Mouse (Mus musculus) neural tube, embryonic 10.5 days (tissue): Measurements from ENCODE around the gene Gramd4.

Experiments
- DNase-seq: peaks from one replicate; pipeline ENCODE4 v3.0.0-alpha.2; 2017; ENCODE audit warnings: low spot score; ENCODE audit errors: extremely low spot score

The Gramd4 gene

GRCm38 (mm10) chr15:86057413-86057812 is at the start of gene Gramd4:
TSS of gene Gramd4 (plus strand) at chr15:86057695.
- no peak for DNase-seq

GRCm38 (mm10) chr15:86013130-86013529 is 44.4 kb upstream of the Gramd4 start:
- no peak for DNase-seq

GRCm38 (mm10) chr15:86013656-86014055 is 43.8 kb upstream of the Gramd4 start:
- no peak for DNase-seq

GRCm38 (mm10) chr15:86015026-86015425 is 42.5 kb upstream of the Gramd4 start:
- no peak for DNase-seq

- no peak for DNase-seq
These were observed 41.5 kb upstream of the Gramd4 start for GRCm38 (mm10) chr15:86015860-86016541.

GRCm38 (mm10) chr15:86017336-86017735 is 40.2 kb upstream of the Gramd4 start:
- DNase-seq, result no peak

- DNase-seq, result no peak
These were observed 38.6 kb upstream of the Gramd4 start for GRCm38 (mm10) chr15:86018753-86019512.

- DNase-seq, result no peak
These were observed 37.5 kb upstream of the Gramd4 start for GRCm38 (mm10) chr15:86020008-86020407.

GRCm38 (mm10) chr15:86021301-86021700 is 36.2 kb upstream of the Gramd4 start:
- DNase-seq, result no peak

- DNase-seq, result no peak
These were observed 35.5 kb upstream of the Gramd4 start for GRCm38 (mm10) chr15:86021971-86022370.

- DNase-seq, result no peak
These were observed 29.6 kb upstream of the Gramd4 start for GRCm38 (mm10) chr15:86027871-86028270.

- DNase-seq, result no peak
These were observed 27.5 kb upstream of the Gramd4 start for GRCm38 (mm10) chr15:86029981-86030380.

- peak; percentile 75 for DNase-seq
These were observed 24.7 kb upstream of the Gramd4 start for GRCm38 (mm10) chr15:86032811-86033190.

- peak; percentile 72 for DNase-seq
These were observed 24.2 kb upstream of the Gramd4 start, which contains the start of gene Celsr1 for GRCm38 (mm10) chr15:86033191-86033841. TSS of gene Celsr1 (minus strand) at chr15:86033777.

GRCm38 (mm10) chr15:86034021-86034523 is 23.4 kb upstream of the Gramd4 start:
- DNase-seq, result peak; percentile 87

- no peak for DNase-seq
These were observed 22.6 kb upstream of the Gramd4 start for GRCm38 (mm10) chr15:86034781-86035360.

- DNase-seq, result no peak
These were observed 21.6 kb upstream of the Gramd4 start for GRCm38 (mm10) chr15:86035913-86036312.

GRCm38 (mm10) chr15:86038802-86039201 is 18.7 kb upstream of the Gramd4 start:
- peak; percentile 77 for DNase-seq

- DNase-seq, result no peak
These were observed 16.1 kb upstream of the Gramd4 start for GRCm38 (mm10) chr15:86041421-86041820.

- no peak for DNase-seq
These were observed 15.1 kb upstream of the Gramd4 start for GRCm38 (mm10) chr15:86042364-86042763.

- DNase-seq, result no peak
These were observed 8.0 kb upstream of the Gramd4 start for GRCm38 (mm10) chr15:86049510-86049909.
